Mouse (Mus musculus): ENCODE results near the gene Rhd. TPM values are rescaled to one million over a fixed set of nuclear protein-coding genes. Genes with fewer than 3 reads are reported as not detected.

The Rhd gene
- total RNA-seq, 2 experiments from 2014 or later: not detected

DNA sequence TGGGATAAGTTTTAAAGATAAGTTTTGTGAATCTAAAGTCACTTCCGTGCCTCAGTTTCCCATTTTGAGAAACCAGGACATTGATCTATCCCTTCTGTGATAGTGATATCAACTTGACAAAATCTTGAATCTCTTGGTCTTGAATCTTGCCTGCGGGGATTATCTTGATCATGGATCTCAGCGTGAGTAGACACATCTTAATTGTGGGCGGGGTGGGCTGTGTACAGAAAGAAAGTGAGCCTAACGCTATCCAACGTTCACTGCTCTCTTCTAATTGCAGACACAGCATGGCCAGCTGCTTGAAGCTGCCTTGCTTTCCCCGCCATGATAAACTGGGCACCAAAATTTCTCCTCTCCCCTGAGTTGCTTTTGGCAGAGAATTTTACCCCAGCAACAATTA, 1.3 kb upstream of the Rhd start:
- intact Hi-C loops (cut with DNase I): no loop called here
- DNase-seq (ENCODE audit: extremely low spot score in 1 of 2, low spot score in 2 of 2): no peak
- H3K4me3 ChIP-seq: no peak overlapping the region
- no peak overlapping the region for H3K27ac ChIP-seq
- TF ChIP-seq CTCF (IDR thresholded peaks at IDR 0.05): no peak

GRCm38 (mm10) chr4:134865340-134865739, 1.0 kb downstream of the Rhd start:
- intact Hi-C loops (cut with DNase I): no loop called here
- no peak for DNase-seq (ENCODE audit: extremely low spot score in 1 of 2, low spot score in 2 of 2)
- TF ChIP-seq CTCF (IDR thresholded peaks at IDR 0.05): no peak
- no peak overlapping the region for H3K4me3 ChIP-seq
- H3K27ac ChIP-seq: no peak overlapping the region

DNA sequence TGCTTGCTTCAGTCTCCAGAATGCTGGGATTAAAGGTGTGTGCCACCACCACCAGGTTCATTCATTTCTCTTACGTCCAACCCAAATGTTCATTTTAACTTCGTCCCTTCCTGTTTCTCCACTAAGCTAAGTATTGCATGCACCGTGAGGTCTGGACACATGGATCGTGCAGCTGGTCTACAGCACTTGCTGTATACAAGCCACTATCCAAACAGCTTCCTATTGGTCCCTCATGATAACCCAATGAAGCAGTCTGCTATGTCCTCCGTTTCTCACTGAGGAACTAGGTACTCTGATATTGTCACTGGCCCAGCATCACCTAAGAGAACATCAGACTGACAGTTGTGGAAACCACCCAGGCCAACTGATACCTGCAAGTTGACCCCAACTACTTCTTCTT, 1.5 kb downstream of the Rhd start:
- no peak overlapping the region for H3K27ac ChIP-seq
- intact Hi-C loops (cut with DNase I): no loop called here
- DNase-seq (ENCODE audit: extremely low spot score in 1 of 2, low spot score in 2 of 2): no peak
- no peak for TF ChIP-seq CTCF (IDR thresholded peaks at IDR 0.05)
- no peak overlapping the region for H3K4me3 ChIP-seq

- no peak for TF ChIP-seq CTCF (IDR thresholded peaks at IDR 0.05)
- no peak overlapping the region for H3K27ac ChIP-seq
- no peak overlapping the region for H3K4me3 ChIP-seq
- intact Hi-C loops (cut with DNase I): no loop called here
- no peak for DNase-seq (ENCODE audit: extremely low spot score in 1 of 2, low spot score in 2 of 2)
Observed at GRCm38 (mm10) chr4:134867213-134867612, 2.9 kb downstream of the Rhd start.

DNA sequence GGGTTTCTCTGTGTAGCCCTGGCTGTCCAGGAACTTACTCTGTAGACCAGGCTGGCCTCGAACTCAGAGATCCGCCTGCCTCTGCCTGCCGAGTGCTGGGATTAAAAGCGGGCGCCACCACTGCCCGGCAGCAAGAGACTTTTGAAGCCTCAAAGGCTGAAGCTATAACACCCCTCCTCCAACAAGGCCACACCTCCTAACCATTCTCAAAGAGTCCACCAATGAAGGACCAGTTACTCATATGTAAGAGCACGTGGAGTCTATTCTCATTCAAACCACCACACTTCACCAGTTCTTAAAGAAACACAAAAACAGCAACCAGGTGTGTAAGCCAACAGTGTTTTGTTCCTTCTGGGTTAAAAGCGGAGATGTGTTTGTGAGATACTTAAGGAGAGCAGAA, 3.3 kb downstream of the Rhd start:
- no peak for TF ChIP-seq CTCF (IDR thresholded peaks at IDR 0.05)
- H3K4me3 ChIP-seq: no peak overlapping the region
- intact Hi-C loops (cut with DNase I): no loop called here
- H3K27ac ChIP-seq: no peak overlapping the region
- DNase-seq (ENCODE audit: extremely low spot score in 1 of 2, low spot score in 2 of 2): no peak

- no peak for TF ChIP-seq CTCF (IDR thresholded peaks at IDR 0.05)
- intact Hi-C loops (cut with DNase I): no loop called here
- Histone ChIP-seq H3K27ac (no peak overlapping the region), H3K4me3 (no peak overlapping the region)
- no peak for DNase-seq (ENCODE audit: extremely low spot score in 1 of 2, low spot score in 2 of 2)
Observed at GRCm38 (mm10) chr4:134868065-134868464, 3.7 kb downstream of the Rhd start.

- intact Hi-C loops (cut with DNase I): no loop called here
- Histone ChIP-seq H3K4me3 (no peak overlapping the region), H3K27ac (no peak overlapping the region)
- no peak for DNase-seq (ENCODE audit: extremely low spot score in 1 of 2, low spot score in 2 of 2)
- no peak for TF ChIP-seq CTCF (IDR thresholded peaks at IDR 0.05)
Observed at GRCm38 (mm10) chr4:134868490-134868889, 4.2 kb downstream of the Rhd start.

- DNase-seq (ENCODE audit: extremely low spot score in 1 of 2, low spot score in 2 of 2): no peak
- intact Hi-C loops (cut with DNase I): no loop called here
- TF ChIP-seq CTCF (IDR thresholded peaks at IDR 0.05): no peak
- no peak overlapping the region for H3K4me3 ChIP-seq
- no peak overlapping the region for H3K27ac ChIP-seq
Observed at GRCm38 (mm10) chr4:134869068-134869730, 4.9 kb downstream of the Rhd start.

DNA sequence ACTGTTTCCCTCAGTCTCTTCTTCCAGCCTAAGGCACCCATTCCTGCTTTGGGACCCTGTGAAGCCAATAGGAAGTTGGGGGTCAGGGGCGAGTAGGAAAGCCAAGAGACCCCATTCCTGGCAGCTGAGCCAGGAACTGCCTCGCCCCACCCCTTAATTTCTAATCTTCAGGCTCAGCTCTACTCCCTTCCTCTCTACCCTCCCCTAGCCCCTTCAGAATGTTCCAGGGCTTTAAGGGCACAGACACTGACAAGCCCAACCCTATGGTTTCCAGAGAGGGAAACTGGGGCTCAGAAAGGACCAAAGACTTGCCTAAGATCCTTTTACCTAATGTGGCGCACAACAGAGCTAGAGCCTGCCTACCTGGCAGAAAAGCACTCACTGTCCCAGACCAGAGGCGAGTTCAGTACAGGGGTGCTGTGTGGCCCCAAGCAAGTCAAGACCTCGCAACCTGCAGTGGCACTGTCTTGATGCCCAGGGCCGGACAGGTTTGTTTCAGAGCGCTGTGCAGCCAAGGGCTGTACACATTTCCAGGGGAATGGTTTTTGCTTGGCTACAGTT, 5.6 kb downstream of the Rhd start:
- no peak overlapping the region for H3K27ac ChIP-seq
- no peak for TF ChIP-seq CTCF (IDR thresholded peaks at IDR 0.05)
- no peak for DNase-seq (ENCODE audit: extremely low spot score in 1 of 2, low spot score in 2 of 2)
- intact Hi-C loops (cut with DNase I): no loop called here
- no peak overlapping the region for H3K4me3 ChIP-seq

- Histone ChIP-seq H3K4me3 (no peak overlapping the region), H3K27ac (no peak overlapping the region)
- intact Hi-C loops (cut with DNase I): no loop called here
- no peak for TF ChIP-seq CTCF (IDR thresholded peaks at IDR 0.05)
- no peak for DNase-seq (ENCODE audit: extremely low spot score in 1 of 2, low spot score in 2 of 2)
Observed at GRCm38 (mm10) chr4:134871477-134871876, 7.1 kb downstream of the Rhd start.

DNA sequence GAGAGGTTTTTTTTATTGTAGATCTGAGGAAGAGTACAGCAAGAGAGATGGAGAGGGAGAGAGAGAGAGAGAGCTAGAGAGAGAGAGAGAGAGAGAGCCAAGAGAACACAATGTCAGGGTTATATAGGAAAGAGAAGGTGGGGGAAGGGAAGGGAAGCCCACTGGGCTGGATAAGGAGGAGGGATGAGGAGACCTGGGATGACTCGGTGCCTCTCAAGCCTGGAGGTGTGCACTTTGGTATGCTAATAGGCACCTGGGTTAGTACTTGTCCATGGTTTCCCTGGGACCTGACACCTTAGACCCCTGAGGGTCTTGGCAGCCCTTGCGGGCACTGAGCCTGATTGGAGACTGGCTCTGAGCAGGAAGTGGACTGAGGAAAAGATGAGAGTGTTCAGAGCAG, 7.6 kb downstream of the Rhd start:
- DNase-seq (ENCODE audit: extremely low spot score in 1 of 2, low spot score in 2 of 2): no peak
- Histone ChIP-seq H3K4me3 (no peak overlapping the region), H3K27ac (no peak overlapping the region)
- no peak for TF ChIP-seq CTCF (IDR thresholded peaks at IDR 0.05)
- intact Hi-C loops (cut with DNase I): no loop called here

- intact Hi-C loops (cut with DNase I): no loop called here
- no peak for TF ChIP-seq CTCF (IDR thresholded peaks at IDR 0.05)
- H3K4me3 ChIP-seq: no peak overlapping the region
- no peak for DNase-seq (ENCODE audit: extremely low spot score in 1 of 2, low spot score in 2 of 2)
- H3K27ac ChIP-seq: no peak overlapping the region
Observed at GRCm38 (mm10) chr4:134876171-134876570, 11.8 kb downstream of the Rhd start.

GRCm38 (mm10) chr4:134879410-134879981, 15.2 kb downstream of the Rhd start:
- peak; percentile 56 to 74 for DNase-seq (ENCODE audit: extremely low spot score in 1 of 2, low spot score in 2 of 2)
- peak overlapping the region; percentile 20; the same call in 1 of the 2 replicates for H3K4me3 ChIP-seq
- intact Hi-C loops (cut with DNase I): loop anchor here (2.0 kb wide), 1 partner anchor 87 kb away; no protein-coding TSS in a partner anchor

More at GRCm38 (mm10) chr4:134879410-134879981, 15.2 kb downstream of the Rhd start:
- H3K27ac ChIP-seq: no peak overlapping the region
- TF ChIP-seq CTCF (IDR thresholded peaks at IDR 0.05): peak; percentile 83

Measured in left cerebral cortex, adult 2 months (tissue).